Mouse (Mus musculus) midbrain, embryonic 13.5 days (tissue): ENCODE results near the gene Nt5c2. TPM values are rescaled to one million over a fixed set of nuclear protein-coding genes. Genes with fewer than 3 reads are reported as not detected.
"Not testable (repeated sequence)": the region's sequence is repeated elsewhere in the genome, so short reads cannot be mapped to it uniquely, and the experiment has no call there.

Experiments
- ATAC-seq: fragments of 200-750 bp; cut with Nextera tagmentation; 2 replicates; pipeline ENCODE4 v1.8.0; 2017; ENCODE audit warnings: mild to moderate bottlenecking, moderate TSS enrichment, moderate library complexity
- H3K27ac ChIP-seq: fragments of 300-500 bp; sonication (generic); 2 replicates; pipeline ENCODE4 v1.5.1; 2015; ENCODE audit warnings: inconsistent platforms, mild to moderate bottlenecking, moderate library complexity
- H3K27me3 ChIP-seq: fragments of 300-500 bp; sonication (generic); 2 replicates; pipeline ENCODE4 v1.6.1; 2015; ENCODE audit warnings: mild to moderate bottlenecking, inconsistent platforms
- H3K36me3 ChIP-seq: fragments of 300-500 bp; sonication (generic); 2 replicates; pipeline ENCODE4 v1.6.1; 2015; ENCODE audit warnings: mild to moderate bottlenecking, inconsistent platforms
- H3K4me1 ChIP-seq: fragments of 300-500 bp; sonication (generic); replicated peaks from 2 replicates; pipeline ENCODE4 v1.6.1; 2015; ENCODE audit warnings: inconsistent platforms
- H3K4me2 ChIP-seq: fragments of 300-500 bp; sonication (generic); replicated peaks from 2 replicates; pipeline ENCODE4 v1.6.1; 2015; ENCODE audit warnings: moderate library complexity, mild to moderate bottlenecking, inconsistent platforms
- H3K4me3 ChIP-seq: fragments of 300-500 bp; sonication (generic); replicated peaks from 2 replicates; pipeline ENCODE4 v1.5.1; 2015; ENCODE audit warnings: mild to moderate bottlenecking, inconsistent platforms
- H3K9ac ChIP-seq: fragments of 300-500 bp; sonication (generic); replicated peaks from 2 replicates; pipeline ENCODE4 v1.6.1; 2015; ENCODE audit warnings: mild to moderate bottlenecking, inconsistent platforms
- H3K9me3 ChIP-seq: fragments of 300-500 bp; sonication (generic); 2 replicates; pipeline ENCODE4 v1.6.1; 2016; ENCODE audit warnings: mild to moderate bottlenecking, inconsistent platforms
- WGBS: fragments of 180-500 bp; shearing (Covaris S2); methylation state at CpG from one replicate; pipeline ENCODE4 v1.1.7; 2015; 5-methylcytosine and 5-hydroxymethylcytosine counted together
- polyA plus RNA-seq: library from polyadenylated mRNA; unstranded; fragments of >200 nt; fragmentation: Nextera tagmentation; extraction: Ambion mirVana; gene quantifications from 2 replicates; pipeline ENCODE4 v1.2.1, GENCODE M21; 2015

The Nt5c2 gene
- polyA plus RNA-seq, 1 experiment from 2014 or later = 97.2 TPM

DNA sequence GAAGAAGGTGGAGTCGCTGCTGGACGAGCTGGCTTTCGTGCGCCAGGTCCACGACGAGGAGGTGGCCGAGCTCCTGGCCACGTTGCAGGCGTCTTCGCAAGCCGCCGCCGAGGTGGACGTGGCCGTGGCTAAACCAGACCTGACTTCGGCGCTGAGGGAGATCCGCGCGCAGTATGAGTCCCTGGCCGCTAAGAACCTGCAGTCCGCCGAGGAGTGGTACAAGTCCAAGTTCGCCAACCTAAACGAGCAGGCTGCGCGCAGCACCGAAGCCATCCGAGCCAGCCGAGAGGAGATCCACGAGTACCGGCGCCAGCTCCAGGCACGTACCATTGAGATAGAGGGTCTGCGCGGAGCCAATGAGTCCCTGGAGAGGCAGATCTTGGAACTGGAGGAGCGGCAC is 443 bp upstream of the Nt5c2 start:
- Histone ChIP-seq H3K9me3 (no peaks in the 10 kb centered on the region), H3K27me3 (peaks cover 38% of the 10 kb centered on the region), H3K27ac (peak overlapping the region; percentile 97), H3K4me2 (peak overlapping the region; percentile 62), H3K4me3 (peak overlapping the region; percentile 86), H3K4me1 (peaks cover 20% of the 10 kb centered on the region), H3K9ac (peak overlapping the region; percentile 94), H3K36me3 (peaks cover 3% of the 10 kb centered on the region; the same call in 1 of the 2 replicates)
- WGBS = under 1% methylated on average over 37 of the region's 37 CpGs
- peak; percentile 8 for ATAC-seq

DNA sequence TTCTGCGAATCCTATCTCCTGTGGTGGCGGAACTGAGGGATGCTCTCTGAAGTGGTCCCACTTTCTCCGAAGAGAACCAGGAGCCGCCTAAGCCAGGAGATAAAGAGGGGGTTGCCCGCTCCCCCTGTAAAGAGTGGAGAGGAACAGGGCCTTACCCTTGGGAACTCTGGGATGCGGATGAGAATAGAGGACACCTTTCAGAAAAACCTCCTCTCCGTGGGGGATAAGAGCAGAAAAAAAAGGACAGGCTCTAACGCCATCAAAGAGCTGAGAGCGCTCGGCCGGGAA is 850 bp downstream of the Nt5c2 start:
- peak overlapping the region; percentile 97 for H3K27ac ChIP-seq
- ATAC-seq = peak; percentile 48
- H3K27me3 ChIP-seq = peaks cover 38% of the 10 kb centered on the region
- no peaks in the 10 kb centered on the region for H3K9me3 ChIP-seq
- H3K36me3 ChIP-seq = no peaks in the 10 kb centered on the region
- H3K4me2 ChIP-seq = peak overlapping the region; percentile 62
- under 1% methylated on average over 11 of the region's 11 CpGs for WGBS
- H3K4me1 ChIP-seq = peaks cover 7% of the 10 kb centered on the region
- H3K4me3 ChIP-seq = peak overlapping the region; percentile 86
- peak overlapping the region; percentile 94 for H3K9ac ChIP-seq

DNA sequence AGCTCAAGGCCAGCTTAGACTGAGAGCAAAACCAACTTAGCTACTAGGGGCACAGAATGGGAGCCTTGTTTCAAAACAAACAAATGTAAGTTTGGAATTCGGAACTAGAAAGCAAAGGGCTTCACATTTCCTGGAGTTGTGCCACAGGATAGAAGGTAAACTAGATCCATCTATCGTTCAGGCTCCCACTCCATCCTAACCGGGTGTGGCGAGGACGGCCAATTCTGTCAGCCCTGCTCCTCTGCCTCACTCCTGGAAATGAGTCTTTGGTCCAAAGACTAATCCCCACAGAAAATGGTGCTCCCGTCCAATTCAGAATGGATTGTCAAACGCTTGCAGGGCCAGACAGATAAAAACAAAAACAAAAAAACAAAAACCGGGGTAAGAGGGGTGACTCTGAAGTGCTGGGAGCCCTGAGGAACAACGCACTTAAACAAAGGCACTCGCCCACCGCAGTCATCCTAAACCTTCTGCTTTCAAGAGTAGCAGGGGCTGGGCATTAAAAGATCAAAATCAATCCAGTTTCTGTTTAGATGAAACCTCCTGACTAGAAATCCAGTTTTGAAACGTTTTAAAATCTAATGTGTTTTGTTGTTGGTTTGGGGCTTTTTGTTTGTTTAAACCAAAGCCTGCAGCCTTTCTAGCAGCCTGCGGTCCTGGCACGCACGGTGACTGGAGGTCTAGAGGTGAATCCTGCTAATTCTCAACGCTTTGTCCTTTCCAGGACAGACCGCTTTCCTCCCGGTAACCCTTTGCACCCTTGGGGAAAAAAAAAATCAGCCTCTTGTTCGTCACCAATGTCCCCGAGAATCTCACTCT is 1.4 kb downstream of the Nt5c2 start:
- H3K36me3 ChIP-seq = no peaks in the 10 kb centered on the region
- peaks cover 38% of the 10 kb centered on the region for H3K27me3 ChIP-seq
- peak overlapping the region; percentile 62 for H3K4me2 ChIP-seq
- no peaks in the 10 kb centered on the region for H3K9me3 ChIP-seq
- ATAC-seq = no peak
- 8% methylated on average over 20 of the region's 20 CpGs for WGBS
- peak overlapping the region; percentile 86 for H3K4me3 ChIP-seq
- H3K4me1 ChIP-seq = peaks cover 4% of the 10 kb centered on the region; the same call in 1 of the 2 replicates
- H3K27ac ChIP-seq = peak overlapping the region; percentile 97
- peak overlapping the region; percentile 94 for H3K9ac ChIP-seq

DNA sequence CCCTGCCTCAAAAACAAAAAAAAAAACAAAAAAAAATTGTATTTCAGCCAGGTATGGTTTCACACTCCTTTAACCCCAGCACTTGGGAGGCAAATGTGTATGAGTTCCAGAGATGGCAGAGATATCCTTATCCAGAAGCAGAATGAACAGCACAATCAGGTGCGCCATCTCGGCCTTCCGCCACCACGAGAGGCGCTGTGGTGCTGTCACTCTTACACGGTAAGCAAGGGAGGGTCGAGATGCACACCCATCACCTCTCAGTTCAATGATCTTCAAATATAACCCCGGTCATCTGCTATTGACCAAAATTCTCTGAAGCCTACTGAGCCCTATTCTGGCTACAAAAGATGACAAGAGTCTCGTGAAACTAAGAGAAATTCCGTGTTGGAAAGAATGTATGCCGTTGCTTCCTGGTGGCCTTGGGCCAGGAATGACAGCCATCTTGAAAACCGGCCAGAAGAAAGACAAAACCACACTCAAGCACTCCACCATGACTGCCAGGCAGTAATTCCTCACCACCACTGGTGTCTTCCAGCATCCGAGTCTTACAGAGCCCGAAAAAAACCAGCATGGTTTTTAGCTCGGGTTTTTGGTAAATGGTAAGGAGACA is 2.3 kb downstream of the Nt5c2 start:
- Histone ChIP-seq H3K9me3 (no peaks in the 10 kb centered on the region), H3K4me2 (no peak overlapping the region), H3K27ac (no peak overlapping the region), H3K4me3 (no peak overlapping the region), H3K4me1 (0 out of 2 replicates have a peak, but pooled peaks cover 4% of the 10 kb centered on the region), H3K9ac (no peak overlapping the region), H3K36me3 (no peaks in the 10 kb centered on the region), H3K27me3 (peaks cover 38% of the 10 kb centered on the region)
- WGBS = 91% methylated on average over 15 of the region's 15 CpGs
- no peak for ATAC-seq

DNA sequence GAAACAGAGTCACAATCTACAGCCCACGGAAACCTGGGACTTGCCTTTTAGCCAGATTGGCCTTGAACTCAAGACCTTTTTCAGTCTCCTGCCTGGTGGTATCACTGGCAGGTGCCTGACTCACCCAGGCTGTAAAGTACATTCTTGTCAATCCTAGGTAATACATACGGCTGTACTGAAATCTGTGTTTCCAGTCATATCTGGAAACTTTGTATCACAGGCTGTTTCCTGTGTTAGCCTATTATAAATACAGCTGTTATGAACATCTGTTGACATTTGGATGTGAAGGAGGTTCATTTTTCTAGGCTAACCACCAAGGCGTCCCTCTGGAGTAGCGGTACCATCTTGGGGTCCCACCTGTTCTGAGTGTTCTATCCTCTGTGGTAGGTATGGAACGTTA is 5.0 kb downstream of the Nt5c2 start:
- ATAC-seq = no peak
- WGBS = 91% methylated on average over 5 of the region's 5 CpGs
- no peaks in the 10 kb centered on the region for H3K9me3 ChIP-seq
- no peak overlapping the region for H3K9ac ChIP-seq
- H3K4me1 ChIP-seq = no peaks in the 10 kb centered on the region
- no peak overlapping the region for H3K4me3 ChIP-seq
- H3K4me2 ChIP-seq = no peak overlapping the region
- H3K27ac ChIP-seq = no peak overlapping the region
- peaks cover 23% of the 10 kb centered on the region for H3K27me3 ChIP-seq
- H3K36me3 ChIP-seq = no peaks in the 10 kb centered on the region

DNA sequence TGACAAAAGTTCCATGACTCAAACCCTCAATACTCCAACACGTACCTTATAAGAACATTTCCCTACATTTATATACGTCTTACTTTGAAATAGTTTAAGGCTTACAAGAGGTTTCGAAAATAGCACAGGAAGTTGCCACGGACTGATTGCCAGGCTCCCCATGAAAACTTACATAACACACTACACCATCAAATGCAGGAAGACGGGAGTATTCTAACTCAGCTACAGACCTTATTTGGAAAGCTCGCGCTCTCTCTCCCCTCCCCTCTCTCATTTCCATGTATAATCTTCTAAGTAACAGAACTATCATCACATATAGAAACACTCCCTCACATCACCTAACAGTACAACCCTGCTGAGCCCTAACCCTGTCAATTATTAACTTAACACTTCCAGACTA is 5.5 kb downstream of the Nt5c2 start:
- Histone ChIP-seq H3K9me3 (no peaks in the 10 kb centered on the region), H3K27me3 (peaks cover 18% of the 10 kb centered on the region), H3K4me3 (no peak overlapping the region), H3K4me1 (no peaks in the 10 kb centered on the region), H3K27ac (no peak overlapping the region), H3K4me2 (no peak overlapping the region), H3K9ac (no peak overlapping the region), H3K36me3 (no peaks in the 10 kb centered on the region)
- no peak for ATAC-seq
- WGBS = 94% methylated on average over 7 of the region's 7 CpGs

DNA sequence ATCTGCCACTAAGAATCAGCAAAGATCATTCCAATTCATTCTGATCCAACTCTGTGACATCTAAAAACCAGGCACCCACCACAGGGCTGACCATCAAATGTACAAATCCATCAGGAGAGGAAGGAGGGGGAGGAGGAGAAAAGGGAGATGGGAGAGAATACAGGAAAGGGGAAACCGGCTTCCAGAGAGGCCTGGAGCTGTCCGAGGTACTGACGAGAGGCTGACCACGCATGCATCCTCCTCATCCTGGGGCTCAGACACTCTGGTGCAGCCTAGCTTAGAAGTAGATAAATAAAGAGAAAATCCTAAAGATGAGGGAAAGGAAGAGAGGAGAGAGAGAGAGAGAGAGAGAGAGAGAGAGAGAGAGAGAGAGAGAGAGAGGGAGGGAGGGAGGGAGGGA is 8.6 kb downstream of the Nt5c2 start:
- Histone ChIP-seq H3K27me3 (no peaks in the 10 kb centered on the region), H3K27ac (no peak overlapping the region), H3K4me3 (no peak overlapping the region), H3K9me3 (no peaks in the 10 kb centered on the region), H3K4me2 (no peak overlapping the region), H3K36me3 (no peaks in the 10 kb centered on the region), H3K9ac (0 out of 2 replicates have a peak overlapping the region, but pooled peaks have one; percentile 23), H3K4me1 (no peaks in the 10 kb centered on the region)
- WGBS = 1% methylated on average over 4 of the region's 4 CpGs
- ATAC-seq = no peak

DNA sequence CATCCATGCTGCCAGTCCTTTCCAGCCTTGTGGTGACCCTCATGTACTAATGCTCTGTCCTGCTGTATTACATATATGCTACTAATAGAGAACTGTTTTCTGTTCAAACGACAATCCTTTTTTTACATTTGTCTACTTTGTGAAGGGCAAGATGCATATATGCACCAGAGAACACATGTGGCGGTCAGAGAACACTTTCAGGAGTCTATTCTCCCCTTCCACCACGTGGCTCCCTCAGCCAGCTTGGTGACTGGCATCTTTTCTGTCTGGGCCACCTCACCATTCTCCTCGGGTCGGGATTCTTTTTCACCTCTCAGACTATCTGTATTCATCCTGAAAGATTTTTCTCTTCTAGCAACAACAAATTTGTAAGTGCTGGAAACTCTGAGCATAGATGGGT is 9.1 kb downstream of the Nt5c2 start:
- Histone ChIP-seq H3K9ac (0 out of 2 replicates have a peak overlapping the region, but pooled peaks have one; percentile 23), H3K4me3 (no peak overlapping the region), H3K27ac (no peak overlapping the region), H3K4me1 (no peaks in the 10 kb centered on the region), H3K9me3 (no peaks in the 10 kb centered on the region), H3K4me2 (no peak overlapping the region), H3K27me3 (no peaks in the 10 kb centered on the region), H3K36me3 (no peaks in the 10 kb centered on the region)
- WGBS = 60% methylated on average over 5 of the region's 5 CpGs
- no peak for ATAC-seq

DNA sequence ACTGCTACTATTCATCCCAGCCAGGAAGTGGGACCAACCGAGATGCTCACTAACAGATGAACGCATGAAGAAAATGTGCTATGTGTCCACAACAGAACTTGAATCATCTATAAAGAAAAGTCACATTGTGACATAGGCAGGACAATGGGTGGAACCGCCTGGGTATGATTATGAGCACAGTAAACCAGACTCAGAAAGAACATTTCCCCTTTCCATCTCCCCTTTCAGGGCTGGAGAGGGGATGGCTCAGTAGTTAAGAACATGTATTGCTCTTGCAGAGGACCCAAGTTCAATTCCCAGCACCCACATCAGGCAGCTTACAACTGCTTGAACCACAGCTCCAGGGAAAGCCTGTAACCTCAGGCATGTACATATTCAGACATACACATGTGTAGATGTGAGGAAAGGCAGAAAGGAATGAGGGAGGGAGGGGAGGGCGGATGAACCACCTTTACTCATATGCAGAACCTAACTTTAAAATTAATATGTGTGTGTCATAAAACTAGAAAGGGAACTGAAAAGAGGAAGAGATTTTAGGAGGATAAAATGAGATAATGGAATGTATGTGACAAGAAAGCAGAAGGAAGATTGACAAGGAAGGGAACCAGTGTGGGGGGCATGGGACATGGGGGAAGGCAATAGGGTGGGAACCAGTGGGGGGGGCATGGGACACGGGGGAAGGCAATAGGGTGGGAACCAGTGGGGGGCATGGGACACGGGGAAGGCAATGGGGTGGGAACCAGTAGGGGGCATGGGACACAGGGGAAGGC is 11.0 kb downstream of the Nt5c2 start:
- no peak overlapping the region for H3K27ac ChIP-seq
- no peaks in the 10 kb centered on the region for H3K36me3 ChIP-seq
- WGBS = 77% methylated on average over 6 of the region's 6 CpGs
- H3K4me2 ChIP-seq = no peak overlapping the region
- H3K9me3 ChIP-seq = no peaks in the 10 kb centered on the region
- no peak for ATAC-seq
- no peaks in the 10 kb centered on the region for H3K27me3 ChIP-seq
- no peaks in the 10 kb centered on the region for H3K4me1 ChIP-seq
- H3K4me3 ChIP-seq = no peak overlapping the region
- no peak overlapping the region for H3K9ac ChIP-seq

DNA sequence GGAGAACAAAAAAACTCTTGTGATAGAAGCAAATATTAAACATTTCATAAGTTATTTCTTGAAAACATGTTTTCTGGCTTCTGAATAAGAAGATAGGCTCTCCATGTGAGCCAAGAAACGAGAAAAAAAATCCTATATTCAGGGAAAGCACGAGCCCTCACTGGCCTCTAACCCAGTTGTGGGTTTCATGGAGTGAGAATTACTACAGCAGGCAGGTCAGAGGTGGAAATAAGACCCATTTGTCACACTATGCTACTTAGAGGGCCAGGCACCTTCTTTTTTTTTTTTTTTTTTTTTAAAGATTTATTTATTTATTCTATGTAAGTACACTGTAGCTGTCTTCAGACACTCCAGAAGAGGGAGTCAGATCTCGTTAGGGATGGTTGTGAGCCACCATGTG is 14.6 kb downstream of the Nt5c2 start:
- ATAC-seq, H3K4me2 ChIP-seq, H3K4me3 ChIP-seq, H3K9me3 ChIP-seq, H3K27me3 ChIP-seq, H3K4me1 ChIP-seq, H3K27ac ChIP-seq, H3K9ac ChIP-seq, H3K36me3 ChIP-seq: not testable (repeated sequence)
- WGBS = 91% methylated on average over 2 of the region's 3 CpGs

DNA sequence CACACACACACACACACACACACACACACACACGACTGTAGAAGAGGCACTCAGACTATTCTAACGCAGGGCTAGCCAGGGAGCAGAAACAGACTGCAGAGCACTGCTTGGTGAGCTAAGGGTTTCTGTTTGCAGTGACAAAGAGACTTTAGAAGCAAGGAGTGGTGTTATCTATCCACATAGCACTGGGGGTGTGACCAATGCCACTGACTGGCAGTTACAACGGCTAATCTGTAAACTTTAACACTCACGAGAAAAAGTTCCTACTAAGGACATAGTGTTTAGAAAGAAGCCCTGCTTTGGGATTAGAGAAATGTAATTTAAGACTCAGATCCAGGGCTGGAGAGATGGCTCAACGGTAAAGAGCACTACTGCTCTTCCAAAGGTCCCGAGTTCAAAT is 15.2 kb downstream of the Nt5c2 start:
- no peak overlapping the region for H3K4me3 ChIP-seq
- WGBS = 87% methylated on average over 6 of the region's 6 CpGs
- ATAC-seq = no peak

DNA sequence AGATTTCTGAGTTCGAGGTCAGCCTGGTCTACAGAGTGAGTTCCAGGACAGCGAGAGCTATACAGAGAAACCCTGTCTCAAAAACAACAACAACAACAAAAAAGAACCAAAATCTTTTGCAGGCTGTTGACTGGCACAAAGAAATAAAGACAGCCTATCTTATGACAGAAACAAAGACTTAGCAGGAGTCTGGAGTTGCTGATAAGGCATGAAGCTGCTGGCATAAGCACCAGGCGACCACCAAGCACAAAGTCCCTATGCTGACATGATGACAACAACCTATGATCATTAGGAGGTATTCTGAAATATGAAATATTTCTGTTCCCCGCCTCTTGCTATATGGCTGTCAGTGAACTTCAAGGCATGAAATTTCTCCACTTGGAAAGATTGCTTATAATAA is 16.0 kb downstream of the Nt5c2 start:
- no peaks in the 10 kb centered on the region for H3K36me3 ChIP-seq
- no peak for ATAC-seq
- 83% methylated on average over 4 of the region's 4 CpGs for WGBS
- no peak overlapping the region for H3K27ac ChIP-seq
- no peak overlapping the region for H3K4me2 ChIP-seq
- H3K4me1 ChIP-seq = no peaks in the 10 kb centered on the region
- no peak overlapping the region for H3K9ac ChIP-seq
- no peaks in the 10 kb centered on the region for H3K27me3 ChIP-seq
- no peaks in the 10 kb centered on the region for H3K9me3 ChIP-seq
- no peak overlapping the region for H3K4me3 ChIP-seq

More for the DNA sequence above, 15.2 kb downstream of the Nt5c2 start:
- Histone ChIP-seq H3K27me3 (no peaks in the 10 kb centered on the region), H3K4me2 (no peak overlapping the region), H3K9me3 (no peaks in the 10 kb centered on the region), H3K9ac (no peak overlapping the region), H3K36me3 (no peaks in the 10 kb centered on the region), H3K27ac (no peak overlapping the region), H3K4me1 (no peaks in the 10 kb centered on the region)
